Mouse (Mus musculus): ENCODE measurements around the gene Prcc.
"Not testable (repeated sequence)": the region's sequence is repeated elsewhere in the genome, so short reads cannot be mapped to it uniquely, and the experiment has no call there.

Gene Prcc

GRCm38 (mm10) chr3:87846650-87847110 is 38.7 kb downstream of the Prcc start, which contains the start of gene Sh2d2a:
Gene Sh2d2a, plus strand, starts transcription at chr3:87846755.
- in situ Hi-C loops (cut with MboI; ENCODE audit: low sequenced_read_pairs): no loop called here

- in situ Hi-C loops (cut with MboI; ENCODE audit: low sequenced_read_pairs): no loop called here
Measured at GRCm38 (mm10) chr3:87846186-87846585, 39.2 kb downstream of the Prcc start.

DNA sequence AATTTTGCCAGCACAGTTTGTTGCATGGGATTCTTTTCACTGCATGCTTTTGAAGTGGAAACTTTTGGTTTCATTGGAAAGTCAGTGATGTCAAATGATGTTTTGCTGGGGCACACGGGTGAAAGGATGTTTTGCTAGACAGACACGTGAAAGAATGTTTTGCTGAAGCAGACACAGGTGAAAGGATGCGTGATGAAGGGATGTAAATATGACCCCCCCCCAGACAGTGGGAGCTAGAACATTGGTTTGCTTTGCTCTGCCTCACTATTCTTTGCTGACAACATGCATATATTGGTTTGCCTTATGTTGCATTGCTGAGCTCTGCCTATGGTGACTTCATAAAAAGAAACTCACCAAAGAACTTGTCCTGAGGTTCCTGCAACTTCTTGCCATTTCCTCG is 40.4 kb downstream of the Prcc start:
- in situ Hi-C loops (cut with MboI; ENCODE audit: low sequenced_read_pairs): no loop called here

GRCm38 (mm10) chr3:87840858-87841257 is 44.5 kb downstream of the Prcc start:
- in situ Hi-C loops (cut with MboI; ENCODE audit: low sequenced_read_pairs): no loop called here

GRCm38 (mm10) chr3:87838622-87839021 is 46.8 kb downstream of the Prcc start:
- in situ Hi-C loops (cut with MboI; ENCODE audit: low sequenced_read_pairs): no loop called here

- in situ Hi-C loops (cut with MboI; ENCODE audit: low sequenced_read_pairs): no loop called here
Measured at GRCm38 (mm10) chr3:87833482-87833881, 51.9 kb downstream of the Prcc start.

- in situ Hi-C loops (cut with MboI; ENCODE audit: low sequenced_read_pairs): no loop called here
Measured at GRCm38 (mm10) chr3:87832109-87832859, 53.1 kb downstream of the Prcc start.

- in situ Hi-C loops (cut with MboI; ENCODE audit: low sequenced_read_pairs): no loop called here
Measured at GRCm38 (mm10) chr3:87829025-87829424, 56.4 kb downstream of the Prcc start.

GRCm38 (mm10) chr3:87828435-87828834 is 57.0 kb downstream of the Prcc start:
- in situ Hi-C loops (cut with MboI; ENCODE audit: low sequenced_read_pairs): no loop called here

DNA sequence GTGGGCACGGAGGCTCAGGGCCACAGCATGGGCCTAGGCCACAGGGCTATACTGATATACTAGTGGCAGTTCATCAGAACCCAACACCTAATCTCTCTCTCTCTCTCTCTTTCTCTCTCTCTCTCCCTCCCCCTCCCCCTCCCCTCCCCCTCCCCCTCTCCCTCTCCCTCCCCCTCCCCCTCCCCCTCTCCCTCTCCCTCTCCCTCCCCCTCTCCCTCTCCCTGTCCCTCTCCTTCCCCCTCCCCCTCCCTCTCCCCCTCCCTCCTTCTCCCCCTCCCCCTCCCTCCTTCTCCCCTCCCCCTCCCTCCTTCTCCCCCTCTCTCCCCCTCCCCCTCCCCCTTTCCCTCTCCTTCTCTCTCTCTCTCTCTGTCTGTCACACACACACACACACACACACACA is 61.2 kb downstream of the Prcc start, which contains the start of gene Pear1:
Gene Pear1, minus strand, starts transcription at position 101 of the 400 bp plus-strand sequence.
- in situ Hi-C loops (cut with MboI; ENCODE audit: low sequenced_read_pairs): not testable (repeated sequence)

DNA sequence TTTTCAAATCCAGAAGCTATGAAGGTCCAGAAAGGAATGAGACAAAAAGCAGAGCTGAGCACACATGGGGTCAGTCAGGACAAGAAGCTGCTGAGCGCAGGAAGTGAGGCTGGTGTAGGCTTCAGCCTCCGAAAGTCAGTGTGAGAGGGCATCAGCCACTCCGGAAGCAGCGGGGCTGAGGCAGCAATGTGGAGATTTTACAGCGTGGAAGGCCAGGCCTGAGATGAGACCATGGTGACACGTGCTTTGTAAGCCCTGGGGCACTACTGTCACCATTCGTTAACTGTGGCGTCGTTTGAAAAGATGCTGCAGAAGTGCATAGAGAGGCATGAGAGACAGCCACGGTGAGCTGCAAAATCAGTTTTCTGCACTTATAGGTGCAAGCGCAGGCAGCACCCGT is 67.2 kb downstream of the Prcc start:
- in situ Hi-C loops (cut with MboI; ENCODE audit: low sequenced_read_pairs): no loop called here

GRCm38 (mm10) chr3:87816646-87817093 is 68.7 kb downstream of the Prcc start:
- in situ Hi-C loops (cut with MboI; ENCODE audit: low sequenced_read_pairs): no loop called here

DNA sequence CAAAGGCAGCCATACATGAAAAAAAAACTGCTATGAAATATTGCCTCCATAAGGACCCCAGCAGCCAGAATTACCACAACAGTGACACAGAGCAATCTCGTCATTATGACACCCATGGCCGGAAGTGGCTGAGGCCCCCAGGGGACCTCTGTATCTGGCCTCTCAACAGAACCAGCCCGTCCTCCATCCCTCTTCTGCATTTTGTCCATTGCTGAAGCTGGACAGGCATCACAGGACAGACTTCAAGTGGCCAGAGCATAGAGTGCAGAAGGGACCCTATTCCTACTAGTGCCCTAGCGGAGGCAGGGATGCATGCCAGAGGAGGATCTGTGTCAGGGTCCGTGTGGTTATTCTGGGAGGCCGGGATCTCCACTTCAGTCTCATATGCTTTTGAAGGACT is 69.2 kb downstream of the Prcc start:
- in situ Hi-C loops (cut with MboI; ENCODE audit: low sequenced_read_pairs): no loop called here

DNA sequence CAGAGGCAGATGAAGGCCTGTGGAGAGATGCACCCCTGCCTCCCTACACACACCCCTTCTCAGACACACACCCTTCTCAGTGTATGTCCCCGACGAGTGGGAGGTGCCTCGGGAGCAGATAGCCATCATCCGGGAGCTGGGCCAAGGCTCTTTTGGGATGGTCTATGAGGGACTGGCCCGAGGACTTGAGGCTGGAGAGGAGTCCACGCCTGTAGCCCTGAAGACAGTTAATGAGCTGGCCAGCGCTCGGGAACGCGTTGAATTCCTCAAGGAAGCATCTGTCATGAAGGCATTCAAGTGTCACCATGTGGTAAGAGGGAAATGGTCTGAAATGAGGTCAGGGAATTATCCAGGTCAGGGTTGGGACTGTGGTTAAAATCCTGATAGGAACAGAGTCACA is 72.5 kb downstream of the Prcc start:
- in situ Hi-C loops (cut with MboI; ENCODE audit: low sequenced_read_pairs): no loop called here

DNA sequence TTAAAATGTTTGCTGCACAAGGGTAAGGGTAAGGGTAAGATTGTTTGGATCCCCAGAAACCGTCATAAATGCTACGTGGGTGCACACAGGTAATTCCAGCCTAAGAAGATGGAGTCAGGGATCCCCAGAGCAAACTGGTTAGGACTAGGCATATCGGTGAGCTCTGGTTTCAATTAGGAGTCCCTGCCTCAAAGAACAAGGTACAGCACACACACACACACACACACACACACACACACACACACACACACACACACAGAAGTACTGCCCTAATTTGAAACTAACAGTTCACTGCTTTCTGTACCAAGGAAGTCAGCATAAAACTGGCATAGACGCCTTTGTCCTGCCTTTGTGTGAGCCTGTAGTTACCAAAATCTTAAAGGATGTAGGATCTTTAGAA is 73.0 kb downstream of the Prcc start:
- in situ Hi-C loops (cut with MboI; ENCODE audit: low sequenced_read_pairs): no loop called here

DNA sequence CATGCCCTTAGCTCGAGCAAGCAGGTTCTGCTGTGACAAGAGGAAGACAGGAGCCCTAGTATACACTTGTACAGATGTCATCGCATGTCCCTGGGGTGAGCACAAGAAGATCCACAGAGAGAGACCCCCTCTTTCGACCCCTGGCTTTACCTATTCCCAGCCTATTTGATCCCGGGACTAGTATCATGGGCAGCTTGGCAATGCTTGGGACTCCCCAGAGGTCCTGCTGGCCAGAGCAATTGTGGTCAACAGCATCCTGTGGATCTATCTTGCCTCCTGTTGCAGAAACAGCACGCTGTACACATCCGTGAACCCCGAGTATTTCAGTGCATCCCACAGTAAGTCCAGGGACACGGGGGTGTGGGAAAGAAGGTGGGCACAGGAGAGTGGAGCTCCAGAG is 74.1 kb downstream of the Prcc start:
- in situ Hi-C loops (cut with MboI; ENCODE audit: low sequenced_read_pairs): no loop called here

DNA sequence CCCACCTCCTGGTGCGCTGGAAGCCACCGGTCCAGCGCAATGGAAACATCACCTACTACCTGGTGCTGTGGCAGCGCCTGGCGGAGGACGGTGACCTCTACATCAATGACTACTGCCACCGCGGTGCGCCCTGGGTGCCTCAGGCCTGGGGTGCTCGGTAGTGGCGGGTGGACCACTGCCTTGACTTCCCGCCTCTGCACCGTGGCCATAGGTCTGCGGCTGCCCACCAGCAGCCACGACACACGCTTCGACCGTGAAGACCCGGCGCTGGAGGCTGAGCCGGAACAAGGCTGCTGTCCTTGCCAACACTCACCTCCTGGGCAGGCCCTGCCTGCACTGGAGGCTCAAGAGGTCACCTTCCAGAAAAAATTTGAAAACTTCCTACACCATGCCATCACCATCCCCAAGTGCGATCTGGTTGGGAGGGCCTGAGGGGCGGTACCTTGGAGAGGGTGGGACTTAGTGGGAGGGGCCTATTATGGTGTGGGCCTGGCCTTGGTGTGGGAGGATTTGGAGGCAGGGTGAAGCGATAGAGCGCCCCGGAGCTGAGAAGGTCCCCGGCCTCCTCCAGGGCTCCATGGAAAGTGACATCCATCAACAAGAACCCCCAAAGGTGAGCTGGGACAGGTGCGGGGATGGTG is 76.0 kb downstream of the Prcc start:
- in situ Hi-C loops (cut with MboI; ENCODE audit: low sequenced_read_pairs): no loop called here

Data from CH12F3 (cell line).